Mouse (Mus musculus): ENCODE measurements at regions not wholly inside any gene's neighbourhood (a gene's known extent, or its start where the extent isn't known, plus 50 kb on each side); places are given as distances from the start of the nearest gene placed in this dataset.

DNA sequence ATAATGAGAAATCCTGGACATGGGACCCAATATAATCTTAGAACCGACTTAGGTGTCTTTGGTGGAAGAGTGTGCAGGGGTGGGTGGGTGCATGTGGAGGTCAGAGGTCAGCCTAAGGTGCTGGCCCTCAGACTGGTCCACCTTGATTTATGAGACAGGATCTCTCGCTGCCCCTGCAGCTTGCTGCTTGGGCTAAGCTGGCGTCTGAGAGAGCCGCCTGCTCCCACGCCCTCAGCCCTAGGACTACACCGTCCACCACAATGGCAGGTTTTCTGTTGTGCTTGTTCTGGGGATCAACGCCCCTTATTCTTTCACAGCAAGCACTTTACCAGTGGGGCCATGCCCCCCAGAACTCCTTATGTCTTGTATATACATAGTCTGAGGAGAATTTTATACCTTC, 124.4 kb upstream of the Hs6st1 start:
- H3K9ac ChIP-seq (replicated peaks; ENCODE audit: low read length) = no peak overlapping the region
- H3K9me3 ChIP-seq (ENCODE audit: control insufficient read depth, low read length) = no peaks in the 10 kb centered on the region
- H3K4me2 ChIP-seq (ENCODE audit: low read length) = no peak overlapping the region
- no peaks in the 10 kb centered on the region for H3K27me3 ChIP-seq (ENCODE audit: control insufficient read depth, insufficient read depth, low read length)
- ATAC-seq (ENCODE audit: low FRiP score, low TSS enrichment) (no peak), DNase-seq (no peak)
- no peak overlapping the region for H3K4me3 ChIP-seq (replicated peaks; ENCODE audit: low read depth, low read length)
- peaks cover 29% of the 10 kb centered on the region for H3K4me1 ChIP-seq (ENCODE audit: control insufficient read depth, insufficient read depth, low read length)
- H3K36me3 ChIP-seq (ENCODE audit: control insufficient read depth, insufficient read depth, low read length) = no peaks in the 10 kb centered on the region
- 20% methylated on average over 7 of the region's 7 CpGs for WGBS
- H3K27ac ChIP-seq (replicated peaks; ENCODE audit: low read depth, low read length) = no peak overlapping the region

DNA sequence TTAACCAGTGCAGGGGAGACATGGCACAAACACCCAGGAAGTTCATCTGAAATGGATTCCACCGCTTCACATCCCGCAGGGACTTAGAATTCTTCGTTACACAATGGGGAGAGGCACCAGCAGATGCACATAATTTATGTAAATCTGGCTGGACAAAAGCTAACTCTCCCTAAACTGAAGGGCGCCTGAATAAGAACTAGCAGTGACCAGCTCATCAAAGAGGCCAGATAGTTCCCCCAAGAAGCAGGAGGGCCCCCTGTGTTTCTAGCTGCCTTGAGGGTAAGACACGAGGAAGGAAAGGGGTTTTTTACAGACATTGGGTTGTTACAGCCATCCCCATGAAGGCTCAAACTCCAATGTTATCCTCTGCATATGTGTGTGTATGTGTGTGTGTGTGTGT, 123.8 kb upstream of the Hs6st1 start:
- DNase-seq (peak; percentile 68), ATAC-seq (ENCODE audit: low FRiP score, low TSS enrichment) (no peak)
- Histone ChIP-seq H3K27me3 (ENCODE audit: control insufficient read depth, insufficient read depth, low read length) (no peaks in the 10 kb centered on the region), H3K9me3 (ENCODE audit: control insufficient read depth, low read length) (no peaks in the 10 kb centered on the region), H3K9ac (replicated peaks; ENCODE audit: low read length) (no peak overlapping the region), H3K4me3 (replicated peaks; ENCODE audit: low read depth, low read length) (no peak overlapping the region), H3K27ac (replicated peaks; ENCODE audit: low read depth, low read length) (no peak overlapping the region), H3K4me1 (ENCODE audit: control insufficient read depth, insufficient read depth, low read length) (peaks cover 29% of the 10 kb centered on the region), H3K4me2 (ENCODE audit: low read length) (no peak overlapping the region), H3K36me3 (ENCODE audit: control insufficient read depth, insufficient read depth, low read length) (no peaks in the 10 kb centered on the region)
- WGBS = 5% methylated on average over 5 of the region's 5 CpGs

DNA sequence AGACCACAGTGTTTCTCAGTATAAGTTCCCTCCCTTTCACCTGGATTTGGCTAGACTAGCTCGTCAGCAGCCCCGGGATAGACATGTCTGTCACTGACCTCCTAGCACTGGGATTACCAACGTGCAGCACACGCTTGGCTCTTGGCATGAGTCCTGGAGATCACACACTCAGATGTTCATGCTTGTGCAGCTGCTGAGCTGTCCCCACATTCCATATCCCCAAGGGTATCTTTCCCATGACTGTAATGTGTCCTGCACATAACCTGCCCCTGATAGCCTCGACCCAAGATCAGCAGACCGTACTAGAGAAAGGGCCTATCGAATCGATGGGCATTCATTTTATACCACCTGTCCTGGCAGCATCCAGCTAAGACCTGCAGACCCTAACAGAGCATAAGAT, 123.4 kb upstream of the Hs6st1 start:
- no peak overlapping the region for H3K27ac ChIP-seq (replicated peaks; ENCODE audit: low read depth, low read length)
- H3K4me2 ChIP-seq (ENCODE audit: low read length) = no peak overlapping the region
- 48% methylated on average over 8 of the region's 8 CpGs for WGBS
- H3K4me3 ChIP-seq (replicated peaks; ENCODE audit: low read depth, low read length) = no peak overlapping the region
- H3K9me3 ChIP-seq (ENCODE audit: control insufficient read depth, low read length) = no peaks in the 10 kb centered on the region
- H3K27me3 ChIP-seq (ENCODE audit: control insufficient read depth, insufficient read depth, low read length) = no peaks in the 10 kb centered on the region
- H3K4me1 ChIP-seq (ENCODE audit: control insufficient read depth, insufficient read depth, low read length) = peaks cover 29% of the 10 kb centered on the region
- no peak overlapping the region for H3K9ac ChIP-seq (replicated peaks; ENCODE audit: low read length)
- no peaks in the 10 kb centered on the region for H3K36me3 ChIP-seq (ENCODE audit: control insufficient read depth, insufficient read depth, low read length)
- ATAC-seq (ENCODE audit: low FRiP score, low TSS enrichment) (no peak), DNase-seq (no peak)

DNA sequence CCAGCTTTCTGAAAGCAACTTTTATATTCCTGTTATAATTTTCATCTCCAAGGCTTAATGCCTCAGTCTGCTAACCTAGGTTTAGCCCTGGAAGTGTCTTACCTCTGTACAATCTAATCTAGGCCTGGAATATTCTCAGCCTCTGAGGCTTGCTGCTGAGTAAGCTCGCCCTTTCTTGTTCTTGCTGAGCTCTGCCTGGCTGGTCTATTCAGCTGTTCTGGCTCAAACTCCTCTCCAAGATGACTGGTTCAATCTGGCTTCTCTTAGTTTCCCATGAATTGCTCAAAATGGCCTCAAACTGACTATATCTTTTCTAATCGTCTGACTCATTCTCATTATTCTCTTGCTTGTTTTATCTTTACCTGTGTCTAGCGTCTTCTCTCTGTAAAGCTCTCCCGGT, 122.6 kb upstream of the Hs6st1 start:
- Histone ChIP-seq H3K9ac (replicated peaks; ENCODE audit: low read length) (no peak overlapping the region), H3K4me1 (ENCODE audit: control insufficient read depth, insufficient read depth, low read length) (peaks cover 29% of the 10 kb centered on the region), H3K4me2 (ENCODE audit: low read length) (no peak overlapping the region), H3K9me3 (ENCODE audit: control insufficient read depth, low read length) (no peaks in the 10 kb centered on the region), H3K4me3 (replicated peaks; ENCODE audit: low read depth, low read length) (no peak overlapping the region), H3K27ac (replicated peaks; ENCODE audit: low read depth, low read length) (no peak overlapping the region), H3K36me3 (ENCODE audit: control insufficient read depth, insufficient read depth, low read length) (no peaks in the 10 kb centered on the region), H3K27me3 (ENCODE audit: control insufficient read depth, insufficient read depth, low read length) (no peaks in the 10 kb centered on the region)
- 79% methylated on average over 4 of the region's 4 CpGs for WGBS
- ATAC-seq (ENCODE audit: low FRiP score, low TSS enrichment) (no peak), DNase-seq (no peak)

DNA sequence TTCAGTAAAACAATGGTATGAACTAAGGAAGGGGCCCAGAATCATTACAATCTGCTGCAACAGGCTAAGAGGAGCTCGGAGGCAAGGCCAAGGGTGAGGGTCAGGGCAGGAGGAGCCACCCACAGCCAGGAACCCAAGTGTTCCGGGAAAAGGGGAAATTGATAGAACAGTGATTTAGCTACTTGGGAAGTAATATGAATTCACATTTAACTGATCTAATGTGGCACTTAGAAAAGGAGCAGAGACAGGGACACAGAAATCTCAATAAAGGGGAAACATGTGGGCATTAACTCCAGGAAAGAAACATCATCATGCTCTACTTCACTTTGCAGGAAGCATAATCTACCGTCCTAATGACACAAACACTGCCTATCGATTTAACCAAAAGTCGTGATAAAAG, 120.1 kb upstream of the Hs6st1 start:
- 93% methylated on average over 5 of the region's 5 CpGs for WGBS
- H3K9me3 ChIP-seq (ENCODE audit: control insufficient read depth, low read length) = no peaks in the 10 kb centered on the region
- H3K4me3 ChIP-seq (replicated peaks; ENCODE audit: low read depth, low read length) = no peak overlapping the region
- H3K4me1 ChIP-seq (ENCODE audit: control insufficient read depth, insufficient read depth, low read length) = peaks cover 13% of the 10 kb centered on the region
- DNase-seq (no peak), ATAC-seq (ENCODE audit: low FRiP score, low TSS enrichment) (no peak)
- H3K4me2 ChIP-seq (ENCODE audit: low read length) = no peak overlapping the region
- H3K9ac ChIP-seq (replicated peaks; ENCODE audit: low read length) = no peak overlapping the region
- no peaks in the 10 kb centered on the region for H3K27me3 ChIP-seq (ENCODE audit: control insufficient read depth, insufficient read depth, low read length)
- H3K27ac ChIP-seq (replicated peaks; ENCODE audit: low read depth, low read length) = no peak overlapping the region
- no peaks in the 10 kb centered on the region for H3K36me3 ChIP-seq (ENCODE audit: control insufficient read depth, insufficient read depth, low read length)

DNA sequence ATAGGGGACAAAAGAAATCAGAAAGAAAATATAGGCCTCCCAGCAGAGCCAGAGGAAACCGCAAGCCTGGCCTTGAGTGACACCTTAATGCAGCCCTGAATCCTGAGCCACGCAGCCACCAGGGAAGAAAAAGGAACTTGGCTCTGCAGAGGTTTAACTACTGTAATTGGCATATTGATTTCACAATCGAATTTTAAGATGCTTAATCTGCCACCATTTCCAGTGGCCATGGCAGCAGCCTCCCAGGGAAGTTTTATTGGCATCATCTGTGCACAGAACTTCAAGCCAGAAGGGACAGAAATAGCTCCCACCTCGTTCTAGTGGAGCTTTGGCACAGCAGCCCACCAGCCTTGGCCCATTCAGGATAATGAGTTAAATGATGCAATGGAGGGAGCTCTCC, 117.1 kb upstream of the Hs6st1 start:
- no peak overlapping the region for H3K9ac ChIP-seq (replicated peaks; ENCODE audit: low read length)
- no peak overlapping the region for H3K4me3 ChIP-seq (replicated peaks; ENCODE audit: low read depth, low read length)
- H3K36me3 ChIP-seq (ENCODE audit: control insufficient read depth, insufficient read depth, low read length) = no peaks in the 10 kb centered on the region
- H3K27ac ChIP-seq (replicated peaks; ENCODE audit: low read depth, low read length) = no peak overlapping the region
- no peaks in the 10 kb centered on the region for H3K9me3 ChIP-seq (ENCODE audit: control insufficient read depth, low read length)
- no peak for DNase-seq
- no peaks in the 10 kb centered on the region for H3K4me1 ChIP-seq (ENCODE audit: control insufficient read depth, insufficient read depth, low read length)
- no peaks in the 10 kb centered on the region for H3K27me3 ChIP-seq (ENCODE audit: control insufficient read depth, insufficient read depth, low read length)
- no peak overlapping the region for H3K4me2 ChIP-seq (ENCODE audit: low read length)
- ATAC-seq (ENCODE audit: low FRiP score, low TSS enrichment) = no peak
- WGBS = 69% methylated on average over 4 of the region's 4 CpGs

DNA sequence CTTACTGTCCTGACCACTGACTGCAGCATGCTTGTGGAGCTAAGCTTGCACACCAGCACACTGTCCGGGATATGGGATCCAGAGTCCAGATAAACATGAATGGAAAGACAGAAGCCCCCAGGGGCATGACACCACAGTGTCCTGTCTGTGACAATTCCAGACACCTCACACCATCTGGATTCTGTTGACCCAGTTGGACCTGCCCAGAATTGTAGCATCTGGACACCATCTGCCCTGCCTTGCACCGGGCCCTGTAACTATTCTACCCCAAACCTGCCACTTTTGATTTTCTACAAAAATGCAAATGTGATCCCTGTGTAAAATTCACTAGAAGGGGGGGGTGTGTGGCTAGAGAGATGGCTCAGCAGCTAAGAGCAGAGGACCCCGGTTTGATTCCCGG, 114.5 kb upstream of the Hs6st1 start:
- Histone ChIP-seq H3K4me3 (replicated peaks; ENCODE audit: low read depth, low read length) (no peak overlapping the region), H3K9ac (replicated peaks; ENCODE audit: low read length) (no peak overlapping the region), H3K4me1 (ENCODE audit: control insufficient read depth, insufficient read depth, low read length) (peaks cover 11% of the 10 kb centered on the region), H3K27ac (replicated peaks; ENCODE audit: low read depth, low read length) (no peak overlapping the region), H3K9me3 (ENCODE audit: control insufficient read depth, low read length) (no peaks in the 10 kb centered on the region), H3K4me2 (ENCODE audit: low read length) (no peak overlapping the region), H3K36me3 (ENCODE audit: control insufficient read depth, insufficient read depth, low read length) (no peaks in the 10 kb centered on the region), H3K27me3 (ENCODE audit: control insufficient read depth, insufficient read depth, low read length) (no peaks in the 10 kb centered on the region)
- WGBS = 87% methylated on average over 4 of the region's 4 CpGs
- no peak for DNase-seq
- no peak for ATAC-seq (ENCODE audit: low FRiP score, low TSS enrichment)

DNA sequence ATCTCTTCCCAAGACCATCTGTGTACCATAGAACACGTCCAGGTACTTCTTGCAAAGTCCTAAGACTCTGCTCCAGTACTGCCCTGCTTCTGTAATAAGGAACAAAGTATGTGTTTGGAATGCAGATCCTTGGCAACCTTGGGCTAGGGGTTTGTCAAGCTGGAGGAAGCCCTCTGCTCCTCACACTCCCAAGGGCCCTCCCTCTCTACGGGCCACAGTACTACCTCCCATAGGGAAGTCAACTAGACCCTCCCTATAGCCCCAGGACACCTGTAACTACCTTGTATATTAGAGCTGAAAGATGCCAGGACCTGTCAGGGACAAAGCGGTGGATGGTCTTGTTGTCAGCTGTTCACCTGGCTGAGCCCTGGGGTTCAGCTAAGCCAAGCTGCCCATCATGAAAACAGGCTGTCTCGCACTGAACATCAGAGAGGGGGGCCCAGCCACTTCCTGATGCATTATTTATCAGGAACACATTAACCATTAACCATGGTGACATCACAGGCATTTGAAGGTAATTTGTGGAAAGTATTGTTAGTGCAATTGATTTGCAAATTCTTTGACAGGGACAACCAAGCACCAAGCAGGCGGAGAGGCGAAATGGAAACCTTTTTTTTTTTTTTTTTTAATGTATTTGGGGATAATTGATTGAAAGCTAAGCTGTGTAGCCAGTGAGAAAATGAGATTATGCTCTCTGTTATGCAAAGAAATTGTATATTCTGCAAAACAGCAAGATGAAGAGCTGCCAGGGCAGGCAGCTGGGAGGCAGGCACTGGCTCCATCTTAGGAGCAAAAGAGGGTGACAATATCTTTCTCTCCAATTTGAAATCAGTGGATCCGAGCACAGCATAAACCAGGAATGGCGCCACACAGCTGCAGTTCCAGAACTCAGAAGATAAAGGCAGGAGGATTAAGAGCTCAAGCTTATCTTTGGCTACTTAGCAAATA, 110.5 kb upstream of the Hs6st1 start:
- Histone ChIP-seq H3K4me1 (ENCODE audit: control insufficient read depth, insufficient read depth, low read length) (peaks cover 11% of the 10 kb centered on the region), H3K9ac (replicated peaks; ENCODE audit: low read length) (no peak overlapping the region), H3K36me3 (ENCODE audit: control insufficient read depth, insufficient read depth, low read length) (no peaks in the 10 kb centered on the region), H3K27ac (replicated peaks; ENCODE audit: low read depth, low read length) (peak overlapping the region; percentile 33; the same call in 1 of the 2 replicates), H3K4me2 (ENCODE audit: low read length) (no peak overlapping the region), H3K4me3 (replicated peaks; ENCODE audit: low read depth, low read length) (no peak overlapping the region), H3K9me3 (ENCODE audit: control insufficient read depth, low read length) (no peaks in the 10 kb centered on the region), H3K27me3 (ENCODE audit: control insufficient read depth, insufficient read depth, low read length) (no peaks in the 10 kb centered on the region)
- peak; percentile 61 for DNase-seq
- peak; percentile 76; the same call in 1 of the 2 replicates for ATAC-seq (ENCODE audit: low FRiP score, low TSS enrichment)
- 34% methylated on average over 8 of the region's 8 CpGs for WGBS

DNA sequence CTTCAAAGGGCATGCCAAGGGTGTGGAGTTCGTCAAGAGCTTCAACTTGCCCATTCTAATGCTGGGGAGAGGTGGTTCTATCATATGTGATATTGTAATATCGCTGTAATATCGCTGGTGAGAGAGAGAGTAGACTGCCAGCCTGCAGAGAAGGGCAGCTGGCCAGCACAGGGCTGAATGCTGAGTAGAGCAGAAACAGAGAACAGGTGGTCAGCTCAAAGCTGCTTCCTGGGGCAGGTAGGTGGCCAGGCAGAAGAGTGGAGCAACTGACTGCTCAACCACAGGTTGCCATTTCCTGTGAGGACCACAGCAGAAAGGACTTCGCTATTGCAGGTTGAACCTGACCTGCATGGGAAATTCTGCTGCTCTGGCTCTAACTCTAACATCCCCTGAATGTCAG, 108.5 kb upstream of the Hs6st1 start:
- no peaks in the 10 kb centered on the region for H3K27me3 ChIP-seq (ENCODE audit: control insufficient read depth, insufficient read depth, low read length)
- H3K4me3 ChIP-seq (replicated peaks; ENCODE audit: low read depth, low read length) = no peak overlapping the region
- H3K4me1 ChIP-seq (ENCODE audit: control insufficient read depth, insufficient read depth, low read length) = peaks cover 11% of the 10 kb centered on the region
- no peaks in the 10 kb centered on the region for H3K9me3 ChIP-seq (ENCODE audit: control insufficient read depth, low read length)
- no peaks in the 10 kb centered on the region for H3K36me3 ChIP-seq (ENCODE audit: control insufficient read depth, insufficient read depth, low read length)
- DNase-seq (no peak), ATAC-seq (ENCODE audit: low FRiP score, low TSS enrichment) (no peak)
- H3K9ac ChIP-seq (replicated peaks; ENCODE audit: low read length) = no peak overlapping the region
- H3K4me2 ChIP-seq (ENCODE audit: low read length) = no peak overlapping the region
- WGBS = 93% methylated on average over 4 of the region's 4 CpGs
- H3K27ac ChIP-seq (replicated peaks; ENCODE audit: low read depth, low read length) = no peak overlapping the region
